Mouse (Mus musculus) lung, adult 2 months (tissue): ENCODE data around the gene Frat1.

Experiments used
- CTCF ChIP-seq: fragments of 200-500 bp; IDR thresholded peaks from 2 replicates; pipeline ENCODE4 v1.5.1; 2011; ENCODE audit warnings: mild to moderate bottlenecking, low read length, control low read depth; ENCODE audit not compliant: insufficient read depth
- POLR2A ChIP-seq: fragments of 200-500 bp; IDR thresholded peaks from 2 replicates; pipeline ENCODE4 v1.6.1; 2011; ENCODE audit warnings: low read depth, mild to moderate bottlenecking, control low read depth, low read length, borderline replicate concordance; ENCODE audit errors: extremely low read depth

DNA sequence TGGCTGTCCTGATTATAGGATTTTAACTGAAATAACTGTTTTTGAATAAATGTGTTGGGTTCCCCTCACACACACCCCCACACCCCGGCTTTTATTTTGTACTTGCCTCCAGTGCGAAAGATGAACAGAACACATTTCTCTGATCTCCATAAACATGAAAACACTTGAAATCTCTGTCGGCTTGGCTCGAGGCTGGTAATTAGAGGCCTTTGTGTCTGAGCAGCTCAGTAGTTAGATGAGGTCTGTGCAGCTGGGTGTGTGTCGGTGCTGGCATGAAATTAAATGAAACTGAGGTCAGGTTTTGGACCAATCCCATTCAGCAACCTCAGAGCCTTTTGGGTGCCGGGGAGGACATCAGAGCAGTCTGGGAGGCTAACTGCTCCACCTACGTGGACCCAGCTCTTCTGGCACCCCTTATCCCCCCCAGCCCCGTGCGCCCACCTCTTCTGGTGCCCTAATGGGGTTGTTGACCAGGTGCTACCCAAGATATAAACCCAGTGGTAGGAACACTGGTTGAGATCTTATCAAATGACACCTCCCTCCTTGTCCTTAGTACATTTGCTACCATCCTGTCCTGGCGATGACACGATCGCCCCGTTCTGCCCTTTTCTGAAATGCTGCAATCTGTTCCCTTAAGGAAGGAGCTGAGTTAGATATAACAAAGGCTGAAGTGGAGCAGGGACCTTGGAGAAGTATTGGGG is 2.9 kb downstream of the Frat1 start:
- TF ChIP-seq POLR2A = no peak
- TF ChIP-seq CTCF = no peak
